Mouse (Mus musculus) spleen, postnatal 10 days (tissue): ENCODE results near the gene Adad1.

Experiments used
- DNase-seq, 2 experiments: peaks; one replicate each; pipeline ENCODE4 v3.0.0; 2021 to 2022; ENCODE audit warnings: low spot score in 2 of 2

Adad1 gene

GRCm38 (mm10) chr3:37063406-37063805 is at the start of gene Adad1:
Adad1 (plus strand) TSS chr3:37063527.
- DNase-seq = peak in 1 of 2 experiments; percentile 12

- DNase-seq = no peak
Observed at GRCm38 (mm10) chr3:37037979-37038378, 25.3 kb upstream of the Adad1 start.

GRCm38 (mm10) chr3:37039811-37040210 is 23.5 kb upstream of the Adad1 start:
- DNase-seq = no peak

GRCm38 (mm10) chr3:37051491-37051890 is 11.8 kb upstream of the Adad1 start:
- DNase-seq = no peak

GRCm38 (mm10) chr3:37073211-37073610 is 9.9 kb downstream of the Adad1 start:
- DNase-seq = peak in 1 of 2 experiments; percentile 24

GRCm38 (mm10) chr3:37084860-37085259 is 21.5 kb downstream of the Adad1 start:
- DNase-seq = no peak

- no peak for DNase-seq
Observed at GRCm38 (mm10) chr3:37090721-37091120, 27.4 kb downstream of the Adad1 start.

- DNase-seq = no peak
Observed at GRCm38 (mm10) chr3:37125655-37126054, 62.3 kb downstream of the Adad1 start, which contains the start of gene Il2. Il2 (minus strand) TSS chr3:37125959.

- no peak for DNase-seq
Observed at GRCm38 (mm10) chr3:37126162-37126561, 62.8 kb downstream of the Adad1 start.

GRCm38 (mm10) chr3:37128269-37128668 is 64.9 kb downstream of the Adad1 start:
- DNase-seq = no peak

GRCm38 (mm10) chr3:37129063-37129462 is 65.7 kb downstream of the Adad1 start:
- no peak for DNase-seq

- no peak for DNase-seq
Observed at GRCm38 (mm10) chr3:37137231-37137630, 73.9 kb downstream of the Adad1 start.

- DNase-seq = no peak
Observed at GRCm38 (mm10) chr3:37139192-37139591, 75.9 kb downstream of the Adad1 start.

GRCm38 (mm10) chr3:37140168-37140906 is 77.0 kb downstream of the Adad1 start:
- no peak for DNase-seq

- no peak for DNase-seq
Observed at GRCm38 (mm10) chr3:37141827-37142226, 78.5 kb downstream of the Adad1 start.

GRCm38 (mm10) chr3:37144979-37145378 is 81.7 kb downstream of the Adad1 start:
- DNase-seq = no peak

- no peak for DNase-seq
Observed at GRCm38 (mm10) chr3:37146406-37146805, 83.1 kb downstream of the Adad1 start.

- no peak for DNase-seq
Observed at GRCm38 (mm10) chr3:37146810-37147209, 83.5 kb downstream of the Adad1 start.

- DNase-seq = no peak
Observed at GRCm38 (mm10) chr3:37152274-37152673, 88.9 kb downstream of the Adad1 start.

- DNase-seq = no peak
Observed at GRCm38 (mm10) chr3:37153004-37153403, 89.7 kb downstream of the Adad1 start.

GRCm38 (mm10) chr3:37154396-37154795 is 91.1 kb downstream of the Adad1 start:
- DNase-seq = no peak

GRCm38 (mm10) chr3:37157082-37157481 is 93.8 kb downstream of the Adad1 start:
- no peak for DNase-seq

- no peak for DNase-seq
Observed at GRCm38 (mm10) chr3:37158246-37158645, 94.9 kb downstream of the Adad1 start.

GRCm38 (mm10) chr3:37161096-37161495 is 97.8 kb downstream of the Adad1 start:
- no peak for DNase-seq
